Mouse (Mus musculus) CH12.LX (cell line): Measurements from ENCODE around the gene Serpinb1a. TPM values are rescaled to one million over a fixed set of nuclear protein-coding genes. Genes with fewer than 3 reads are reported as not detected.

Source experiments
- DNase-seq: peaks from one replicate; pipeline ENCODE4 v3.0.0-alpha.2; 2013; ENCODE audit errors: extremely low read depth
- H3K27ac ChIP-seq: 2 replicates; pipeline ENCODE4 v1.5.1; 2012; ENCODE audit warnings: low read depth, mild to moderate bottlenecking, control low read depth, moderate library complexity; ENCODE audit not compliant: insufficient read depth
- H3K27me3 ChIP-seq: replicated peaks from 2 replicates; pipeline ENCODE3; 2012; ENCODE audit warnings: inconsistent platforms
- H3K36me3 ChIP-seq, 2 experiments: replicated peaks in 1 of 2; 2 replicates each; pipeline versions ENCODE3 to v1.6.1; 2012; ENCODE audit warnings: inconsistent platforms in 1 of 2, low read length in 1 of 2, mild to moderate bottlenecking in 1 of 2, mixed read lengths in 1 of 2, moderate library complexity in 1 of 2; ENCODE audit not compliant: control insufficient read depth in 1 of 2, insufficient read depth in 1 of 2
- H3K4me1 ChIP-seq, 2 experiments: 2 replicates each; pipeline ENCODE4 v1.6.1; 2012; ENCODE audit warnings: inconsistent platforms in 1 of 2, moderate library complexity in 1 of 2; ENCODE audit not compliant: insufficient read depth in 2 of 2, control insufficient read depth in 1 of 2
- H3K4me2 ChIP-seq: 2 replicates; pipeline ENCODE4 v1.6.1; 2012; ENCODE audit warnings: low read depth, mild to moderate bottlenecking, control low read depth; ENCODE audit not compliant: poor library complexity, insufficient read depth, severe bottlenecking
- H3K4me3 ChIP-seq, 3 experiments: fragments of 150-350 bp in 1 of 3; sonication (generic) in 1 of 3; replicated peaks in 1 of 3; 2 replicates each; pipeline versions ENCODE3 to v1.5.1; 2011 to 2012; ENCODE audit warnings: low read depth in 2 of 3, low read length in 2 of 3, mild to moderate bottlenecking in 2 of 3, moderate library complexity in 2 of 3, control low read depth in 1 of 3, improper control_type of control experiment in 1 of 3, inconsistent platforms in 1 of 3, mixed read lengths in 1 of 3; ENCODE audit not compliant: poor library complexity in 1 of 3
- H3K79me2 ChIP-seq: replicated peaks from 2 replicates; pipeline ENCODE4 v1.6.1; 2012; ENCODE audit warnings: mild to moderate bottlenecking, moderate library complexity; ENCODE audit not compliant: control insufficient read depth, poor library complexity, insufficient read depth, severe bottlenecking; ENCODE audit errors: extremely low read depth
- H3K9ac ChIP-seq: 2 replicates; pipeline ENCODE4 v1.6.1; 2012; ENCODE audit warnings: low read depth, mild to moderate bottlenecking, control low read depth, moderate library complexity; ENCODE audit not compliant: insufficient read depth
- H3K9me3 ChIP-seq: replicated peaks from 2 replicates; pipeline ENCODE3; 2012; ENCODE audit warnings: low read length, inconsistent platforms, mixed read lengths
- CHD1 ChIP-seq: IDR thresholded peaks from 2 replicates; pipeline ENCODE4 v1.6.1; 2012; ENCODE audit warnings: low read depth, low read length, improper control_type of control experiment, inconsistent platforms
- CHD2 ChIP-seq: IDR thresholded peaks from 2 replicates; pipeline ENCODE4 v1.6.1; 2011; ENCODE audit warnings: low read length, improper control_type of control experiment
- CTCF ChIP-seq, 2 experiments: IDR thresholded peaks in 1 of 2; conservative IDR thresholded peaks in 1 of 2; 2 replicates each; pipeline ENCODE4 v1.5.1; 2011 to 2012; ENCODE audit warnings: low read depth in 2 of 2, low read length in 2 of 2, improper control_type of control experiment in 1 of 2, inconsistent platforms in 1 of 2, mild to moderate bottlenecking in 1 of 2, moderate library complexity in 1 of 2
- ETS1 ChIP-seq: conservative IDR thresholded peaks from 2 replicates; pipeline ENCODE4 v1.6.1; 2012; ENCODE audit warnings: low read depth, mild to moderate bottlenecking, inconsistent platforms, low read length, improper control_type of control experiment, moderate library complexity
- HCFC1 ChIP-seq: IDR thresholded peaks from 2 replicates; pipeline ENCODE4 v1.6.1; 2012; ENCODE audit warnings: low read depth, mild to moderate bottlenecking, inconsistent platforms, low read length, improper control_type of control experiment
- MAFK ChIP-seq: IDR thresholded peaks from 2 replicates; pipeline ENCODE4 v1.6.1; 2011; ENCODE audit warnings: low read length, improper control_type of control experiment; ENCODE audit not compliant: insufficient replicate concordance
- MAX ChIP-seq: IDR thresholded peaks from 2 replicates; pipeline ENCODE4 v1.6.1; 2011; ENCODE audit warnings: low read length, improper control_type of control experiment
- MAZ ChIP-seq: IDR thresholded peaks from 2 replicates; pipeline ENCODE4 v1.6.1; 2012; ENCODE audit warnings: low read depth, mild to moderate bottlenecking, inconsistent platforms, low read length, improper control_type of control experiment, moderate library complexity
- MEF2A ChIP-seq: IDR thresholded peaks from 2 replicates; pipeline ENCODE4 v1.6.1; 2014; ENCODE audit warnings: low read depth, mild to moderate bottlenecking, inconsistent platforms, low read length, improper control_type of control experiment, borderline replicate concordance
- MXI1 ChIP-seq: IDR thresholded peaks from 2 replicates; pipeline ENCODE4 v1.6.1; 2011; ENCODE audit warnings: mild to moderate bottlenecking, low read depth, low read length, improper control_type of control experiment
- NRF1 ChIP-seq: IDR thresholded peaks from 2 replicates; pipeline ENCODE4 v1.6.1; 2014; ENCODE audit warnings: low read depth, mild to moderate bottlenecking, inconsistent platforms, low read length, improper control_type of control experiment, moderate library complexity
- PAX5 ChIP-seq: IDR thresholded peaks from 2 replicates; pipeline ENCODE4 v1.6.1; 2012; ENCODE audit warnings: low read length, inconsistent platforms, mixed read lengths
- POLR2AphosphoS2 ChIP-seq: IDR thresholded peaks from 2 replicates; pipeline ENCODE4 v1.6.1; 2011; ENCODE audit warnings: low read depth, low read length, improper control_type of control experiment
- RAD21 ChIP-seq: IDR thresholded peaks from 2 replicates; pipeline ENCODE4 v1.6.1; 2011; ENCODE audit warnings: low read depth, mild to moderate bottlenecking, low read length, improper control_type of control experiment, moderate library complexity
- RCOR1 ChIP-seq: conservative IDR thresholded peaks from 2 replicates; pipeline ENCODE4 v1.6.1; 2012; ENCODE audit warnings: low read depth, mild to moderate bottlenecking, inconsistent platforms, low read length, improper control_type of control experiment
- SIN3A ChIP-seq: IDR thresholded peaks from 2 replicates; pipeline ENCODE4 v1.6.1; 2012; ENCODE audit warnings: low read length, improper control_type of control experiment, inconsistent platforms
- SMC3 ChIP-seq: IDR thresholded peaks from 2 replicates; pipeline ENCODE4 v1.6.1; 2011; ENCODE audit warnings: low read depth, low read length, improper control_type of control experiment
- TCF12 ChIP-seq: IDR thresholded peaks from 2 replicates; pipeline ENCODE4 v1.6.1; 2014; ENCODE audit warnings: low read depth, mild to moderate bottlenecking, inconsistent platforms, low read length, improper control_type of control experiment
- UBTF ChIP-seq: IDR thresholded peaks from 2 replicates; pipeline ENCODE4 v1.6.1; 2012; ENCODE audit warnings: low read depth, mild to moderate bottlenecking, inconsistent platforms, low read length, improper control_type of control experiment, moderate library complexity
- USF1 ChIP-seq: IDR thresholded peaks from 2 replicates; pipeline ENCODE4 v1.6.1; 2014; ENCODE audit warnings: low read depth, mild to moderate bottlenecking, inconsistent platforms, low read length, improper control_type of control experiment
- USF2 ChIP-seq: conservative IDR thresholded peaks from 2 replicates; pipeline ENCODE4 v1.6.1; 2011; ENCODE audit warnings: low read depth, low read length, improper control_type of control experiment
- ZMIZ1 ChIP-seq: IDR thresholded peaks from 2 replicates; pipeline ENCODE4 v1.6.1; 2012; ENCODE audit warnings: low read depth, mild to moderate bottlenecking, inconsistent platforms, low read length, improper control_type of control experiment
- ZNF384 ChIP-seq: IDR thresholded peaks from 2 replicates; pipeline ENCODE4 v1.6.1; 2012; ENCODE audit warnings: low read depth, low read length, improper control_type of control experiment, inconsistent platforms
- dilution Hi-C: fragments of 300-500 bp; cut with MboI; formaldehyde crosslinking; loops from 2 replicates; pipeline ENCODE4 v1.14.3; 2020; ENCODE audit warnings: low sequenced_read_pairs; ENCODE audit not compliant: extremely low pct_unique_long_range_greater_than_20kb, extremely low pct_ligation_motif_present
- in situ Hi-C: fragments of 300-500 bp; cut with MboI; formaldehyde crosslinking; loops from 3 replicates; pipeline ENCODE4 v1.14.3; 2019; ENCODE audit warnings: low sequenced_read_pairs, low pct_ligation_motif_present, low pct_unique_long_range_greater_than_20kb, mixed read lengths
- polyA plus RNA-seq: library from polyadenylated mRNA; unstranded; fragments of >175 nt; gene quantifications from 2 replicates; pipeline ENCODE4 v1.2.1, GENCODE M21; 2012; ENCODE audit warnings: low read depth; ENCODE audit not compliant: insufficient read length
- total RNA-seq, 2 experiments: library from RNA; depleted of rRNA; stranded (reverse); fragments of 300-350 nt in 1 of 2; fragments of >200 nt in 1 of 2; gene quantifications; 2 replicates each; pipeline ENCODE4 v1.2.3; 2012 to 2014

Serpinb1a gene
- total and polyA plus RNA-seq, 3 experiments = 2.5 to 23.0 (median 9.3) TPM

DNA sequence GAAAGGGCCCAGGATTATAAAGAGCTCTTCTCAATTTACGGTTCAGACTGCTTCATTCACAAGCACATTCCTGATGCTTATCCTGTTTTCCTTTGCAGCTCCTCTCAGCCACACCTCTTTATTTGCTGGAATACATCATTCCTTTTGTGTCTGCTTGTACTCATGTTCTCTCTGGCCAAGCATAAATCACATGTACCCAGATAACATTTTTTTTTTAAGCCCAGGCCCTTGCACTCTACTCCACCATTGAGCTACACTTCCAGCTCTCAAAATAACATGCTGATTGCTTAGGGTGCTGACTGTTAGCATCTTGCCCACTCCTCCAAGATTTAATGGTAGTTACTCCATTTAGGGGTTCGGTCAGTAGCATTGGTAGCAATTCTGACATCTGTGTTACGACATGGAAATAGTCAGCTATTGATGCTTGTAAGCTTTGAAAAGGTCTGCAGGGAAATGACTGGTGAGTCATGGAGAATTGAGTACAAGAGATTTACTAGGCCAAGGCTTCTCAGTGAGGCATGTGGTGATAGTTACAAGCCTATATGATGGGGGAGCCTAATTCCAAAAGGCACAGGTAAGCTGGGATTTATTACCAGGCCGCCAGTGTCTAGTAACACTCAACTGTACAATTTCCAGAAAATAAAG, 47.2 kb downstream of the Serpinb1a start:
- Histone ChIP-seq H3K9me3 (no peaks in the 10 kb centered on the region), H3K79me2 (peaks cover 26% of the 10 kb centered on the region), H3K27me3 (no peaks in the 10 kb centered on the region), H3K4me3 (peak overlapping the region; percentile 23 to 99 (median 83)), H3K9ac (peak overlapping the region; percentile 66), H3K27ac (no peak overlapping the region), H3K4me2 (peak overlapping the region; percentile 97), H3K4me1 (peaks cover 3 to 32% of the 10 kb centered on the region in 2 experiments; a peak in 3 of 4 replicates)
- no peak for DNase-seq
- dilution Hi-C loops = no loop called here
- no peak for TF ChIP-seq CHD1
- no peak for TF ChIP-seq ZMIZ1
- TF ChIP-seq RCOR1 = no peak
- no peak for TF ChIP-seq MAFK
- no peak for TF ChIP-seq MAX
- TF ChIP-seq RAD21 = no peak
- no peak for TF ChIP-seq UBTF
- no peak for TF ChIP-seq HCFC1
- TF ChIP-seq TCF12 = no peak
- no peak for TF ChIP-seq MEF2A
- TF ChIP-seq POLR2AphosphoS2 = no peak
- TF ChIP-seq, all 38 proteins: peak for 0
- H3K36me3 ChIP-seq = peaks cover 17 to 49% of the 10 kb centered on the region in 2 experiments
- in situ Hi-C loops = no loop called here

- no peak for DNase-seq
- peak within 1 kb of the TSS; percentile 66 for H3K9ac ChIP-seq
- H3K27me3 ChIP-seq = no peaks in the 10 kb centered on the region
- peak within 1 kb of the TSS; percentile 97 for H3K4me2 ChIP-seq
- peak within 1 kb of the TSS; percentile 83 to 99 (median 97) for H3K4me3 ChIP-seq
- H3K27ac ChIP-seq = peak within 1 kb of the TSS; percentile 16
- in situ Hi-C loops = no loop called here
- H3K9me3 ChIP-seq = no peaks in the 10 kb centered on the region
- TF ChIP-seq ZNF384 (no peak), USF1 (no peak), ETS1 (no peak), CTCF (conservative IDR thresholded peaks at IDR 0.05 in 1 of 2, IDR thresholded peaks at IDR 0.05 in 1 of 2; ENCODE audit: low read depth in 2 of 2, low read length in 2 of 2) (no peak), SIN3A (no peak; the same call in 1 of the 2 replicates), USF2 (no peak), PAX5 (no peak), SMC3 (no peak), POLR2AphosphoS2 (no peak), MXI1 (no peak; the same call in 1 of the 2 replicates), UBTF (peak; percentile 44; the same call in 1 of the 2 replicates), MAFK (no peak), CHD2 (no peak), MAZ (no peak), NRF1 (peak; percentile 35; the same call in 1 of the 2 replicates)
- H3K4me1 ChIP-seq = peaks cover 3 to 35% of the 10 kb centered on the region in 2 experiments; a peak in 3 of 4 replicates
- peaks cover 22% of the 10 kb centered on the region for H3K79me2 ChIP-seq
- peaks cover 12 to 35% of the 10 kb centered on the region in 2 experiments for H3K36me3 ChIP-seq
- dilution Hi-C loops = no loop called here
These were observed 48.5 kb downstream of the Serpinb1a start, which contains the start of gene D930007J09Rik for GRCm38 (mm10) chr13:32802259-32803081. D930007J09Rik (minus strand) TSS chr13:32802849.
